Mouse (Mus musculus) gonadal fat pad, adult 2 months (tissue): ENCODE data around the gene Mertk. TPM values are rescaled to one million over a fixed set of nuclear protein-coding genes. Genes with fewer than 3 reads are reported as not detected.
"Not testable (repeated sequence)": the region's sequence is repeated elsewhere in the genome, so short reads cannot be mapped to it uniquely, and the experiment has no call there.

Experiments
- DNase-seq: peaks from one replicate; pipeline ENCODE4 v3.0.0-alpha.2; 2012; ENCODE audit warnings: low read depth
- polyA plus RNA-seq: library from polyadenylated mRNA; depleted of rRNA; stranded (reverse); fragments of >200 nt; gene quantifications from 2 replicates; pipeline ENCODE4 v1.2.3, GENCODE M21; 2012; rRNA removed

Mertk gene
- polyA plus RNA-seq: 8.8 and 10.2 TPM in 2 replicates

DNA sequence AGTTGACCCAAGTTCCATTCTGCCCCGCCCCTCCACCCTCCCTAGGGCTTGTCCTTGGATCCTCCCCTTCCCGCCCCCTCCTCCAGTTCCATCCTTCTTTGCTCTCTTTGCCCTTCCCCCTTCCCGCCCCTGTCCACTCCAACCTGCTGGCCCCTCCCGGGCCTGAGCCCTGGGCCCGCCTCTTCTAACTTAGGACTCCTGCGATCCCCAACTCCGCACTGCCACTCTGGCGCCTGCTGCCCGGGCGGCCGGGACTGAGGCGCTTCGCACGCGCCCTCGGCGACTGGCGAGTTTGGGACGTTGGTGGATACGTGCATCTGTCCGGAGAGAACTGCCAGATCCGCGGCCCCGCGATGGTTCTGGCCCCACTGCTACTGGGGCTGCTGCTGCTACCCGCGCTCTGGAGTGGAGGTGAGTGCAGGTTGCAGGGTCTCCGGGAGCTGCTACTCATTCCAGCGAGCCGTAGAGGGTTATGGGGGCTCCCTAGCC is at the start of gene Mertk:
TSS of gene Mertk (plus strand) at position 264 of the 489 bp plus-strand sequence.
- DNase-seq: no peak

DNA sequence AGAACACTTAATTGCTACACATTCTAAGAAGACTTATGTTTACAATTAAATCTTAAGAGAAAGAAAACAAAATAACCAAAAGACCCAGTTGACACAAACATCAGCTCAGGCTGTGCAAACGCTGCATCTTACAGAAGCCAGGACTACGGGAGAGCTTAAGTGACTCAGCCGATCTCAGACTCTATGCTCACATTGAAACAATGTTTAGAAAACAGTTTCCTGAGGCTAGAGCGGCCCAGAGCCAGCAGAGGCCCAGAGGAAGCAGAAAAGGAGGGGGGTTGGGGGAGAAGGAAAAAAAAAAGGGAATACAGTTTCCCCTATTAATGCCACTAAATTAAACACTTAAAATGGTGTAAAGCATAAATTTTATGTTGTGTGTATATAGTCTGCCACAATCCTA is 18.1 kb upstream of the Mertk start:
- DNase-seq: no peak

DNA sequence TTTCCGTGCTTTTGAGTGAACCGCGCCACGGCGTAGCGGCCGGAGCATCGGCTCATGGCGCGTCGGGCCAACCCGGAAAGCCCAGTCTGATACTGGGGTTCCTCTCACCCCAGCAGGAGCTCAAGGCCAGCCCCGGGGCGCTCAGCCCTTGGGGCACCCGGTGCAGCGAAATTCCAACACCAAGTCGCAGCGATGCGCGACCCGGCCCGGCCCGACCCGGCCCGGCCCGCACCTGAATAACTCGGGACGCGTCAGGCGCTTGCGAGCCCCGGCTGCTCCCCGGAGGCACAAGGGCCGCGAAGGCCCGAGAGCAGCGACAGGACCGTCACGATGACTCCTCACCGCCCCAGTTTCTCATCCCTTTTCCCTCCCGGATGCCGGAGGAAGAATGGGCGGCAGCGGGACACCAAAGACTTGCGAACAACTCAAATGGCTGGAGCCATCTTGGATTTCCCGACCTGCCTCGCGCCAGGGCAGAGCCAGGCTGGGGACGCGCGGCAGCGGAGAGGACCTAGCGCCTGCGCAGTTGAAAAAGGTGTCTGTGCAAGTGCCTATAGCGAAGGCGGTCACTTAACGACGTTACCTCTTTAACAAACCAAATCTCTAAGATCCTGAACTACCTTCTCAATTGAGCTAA is 11.7 kb upstream of the Mertk start, which contains the start of gene Anapc1:
TSS of gene Anapc1 (minus strand) at position 471 of the 637 bp plus-strand sequence.
- peak; percentile 36 for DNase-seq

DNA sequence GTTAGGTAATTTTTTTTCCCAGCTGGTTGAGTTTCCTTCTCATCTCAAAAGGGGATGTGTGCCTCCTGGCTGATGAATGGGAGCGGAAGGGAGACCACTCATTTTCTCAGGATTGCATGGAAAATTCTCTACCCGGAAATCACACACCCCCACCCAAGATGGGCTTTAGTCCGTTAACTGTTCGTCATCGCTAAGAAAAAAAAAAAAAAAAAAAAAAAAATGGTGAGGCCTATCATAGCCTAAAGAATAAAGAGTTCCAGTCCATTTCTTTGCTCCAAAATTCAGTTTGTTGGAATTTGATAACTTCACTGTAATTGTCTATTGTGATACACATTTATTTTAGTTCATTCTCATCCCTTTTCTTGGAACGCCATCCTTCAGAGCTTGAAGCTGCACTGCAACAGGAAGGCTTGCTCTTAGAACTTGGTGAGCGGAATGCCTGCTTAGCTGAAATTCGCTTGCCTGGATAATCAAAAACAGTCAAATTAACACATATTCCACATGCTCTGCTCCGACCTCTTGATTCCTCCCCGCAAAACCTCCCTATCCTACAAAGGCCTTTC is 11.1 kb upstream of the Mertk start:
- DNase-seq: no peak

DNA sequence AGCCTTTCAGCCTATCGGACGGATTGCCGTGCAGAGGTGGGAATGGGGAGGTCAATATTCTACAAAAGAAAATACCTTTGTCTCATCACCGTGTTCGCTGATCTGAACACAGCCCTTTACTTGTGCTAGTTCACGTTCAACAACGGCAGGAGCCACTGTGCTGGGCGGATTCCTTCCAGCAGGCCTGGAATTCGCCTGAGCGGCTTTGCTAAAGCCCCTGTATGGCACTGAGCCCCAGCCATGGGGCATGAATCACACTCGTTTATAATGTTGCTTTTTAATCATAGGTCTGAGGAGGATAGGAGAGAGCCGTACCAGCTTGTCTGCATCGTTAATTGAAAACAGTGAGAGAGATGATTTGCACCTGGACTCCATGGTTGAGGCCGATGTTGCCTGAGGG is 6.4 kb upstream of the Mertk start:
- DNase-seq: no peak

DNA sequence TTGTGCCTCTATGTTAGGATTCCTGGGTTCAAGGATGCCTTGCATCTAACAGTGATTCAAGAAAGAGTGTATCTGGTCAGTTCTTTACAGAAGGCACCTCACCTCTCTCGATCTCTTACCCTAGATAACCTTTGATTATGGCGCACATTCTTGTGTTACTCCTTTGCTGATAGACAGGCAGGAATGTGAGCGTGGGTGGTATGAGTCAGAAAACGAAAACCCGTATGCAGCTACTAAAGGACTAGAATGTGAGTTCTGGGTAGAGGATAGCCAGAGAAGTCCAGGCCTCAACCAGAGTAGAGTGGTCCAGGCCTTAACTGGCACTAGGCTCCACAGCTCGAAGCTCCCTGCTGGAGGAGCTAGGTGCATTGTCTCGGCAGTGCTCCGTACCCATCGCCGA is 6.0 kb upstream of the Mertk start:
- DNase-seq: no peak

DNA sequence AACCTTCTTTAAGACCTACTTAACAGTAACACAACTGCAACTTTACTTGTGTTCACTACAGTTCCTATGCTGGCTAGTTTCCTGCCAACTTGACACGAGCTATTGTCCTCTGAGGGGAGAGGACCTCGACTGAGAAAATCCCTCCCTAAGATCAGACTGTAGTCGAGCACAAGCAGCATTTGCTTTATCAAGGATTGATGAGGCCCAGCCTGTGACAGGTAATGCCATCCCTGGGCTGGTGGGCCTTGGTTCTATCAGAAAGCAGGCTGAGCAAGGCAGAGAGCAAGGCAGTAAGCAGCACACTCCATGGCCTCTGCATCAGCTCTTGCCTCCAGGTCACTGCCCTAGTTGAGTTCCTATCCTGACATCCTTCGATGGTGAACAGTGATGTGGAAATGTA is 5.5 kb upstream of the Mertk start:
- no peak for DNase-seq

DNA sequence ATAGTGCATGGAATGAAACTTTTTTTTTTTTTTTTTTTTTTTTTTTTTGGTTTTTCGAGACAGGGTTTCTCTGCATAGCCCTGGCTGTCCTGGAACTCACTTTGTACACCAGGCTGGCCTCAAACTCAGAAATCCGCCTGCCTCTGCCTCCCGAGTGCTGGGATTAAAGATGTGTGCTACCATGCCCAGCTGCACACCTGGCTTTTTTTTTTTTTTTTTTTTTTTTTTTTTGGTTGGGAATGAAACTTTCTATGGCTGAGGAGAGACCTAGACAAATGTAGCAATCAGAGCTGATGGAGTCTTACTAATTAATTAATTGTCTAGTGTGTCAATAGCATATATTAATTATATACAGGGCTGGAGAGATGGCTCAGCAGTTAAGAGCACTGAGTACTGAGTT is 4.9 kb upstream of the Mertk start:
- DNase-seq: not testable (repeated sequence)

DNA sequence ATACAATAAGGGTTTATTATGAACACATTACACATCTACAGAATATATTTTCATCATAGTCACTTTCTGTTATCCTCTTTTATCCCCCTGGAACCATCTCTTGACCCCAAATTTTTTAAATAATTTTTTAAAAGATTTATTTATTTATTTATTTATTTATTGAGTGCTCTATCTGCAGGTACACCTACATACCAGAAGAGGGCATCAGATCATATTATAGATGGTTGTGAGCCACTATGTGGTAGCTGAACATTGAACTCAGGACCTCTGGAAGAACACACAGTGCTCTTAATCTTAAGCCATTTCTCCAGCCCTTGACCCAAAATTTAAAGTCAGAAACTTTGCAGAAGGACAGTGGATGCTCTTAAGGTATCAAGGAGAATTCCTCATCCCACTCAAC is 4.2 kb upstream of the Mertk start:
- DNase-seq: no peak

DNA sequence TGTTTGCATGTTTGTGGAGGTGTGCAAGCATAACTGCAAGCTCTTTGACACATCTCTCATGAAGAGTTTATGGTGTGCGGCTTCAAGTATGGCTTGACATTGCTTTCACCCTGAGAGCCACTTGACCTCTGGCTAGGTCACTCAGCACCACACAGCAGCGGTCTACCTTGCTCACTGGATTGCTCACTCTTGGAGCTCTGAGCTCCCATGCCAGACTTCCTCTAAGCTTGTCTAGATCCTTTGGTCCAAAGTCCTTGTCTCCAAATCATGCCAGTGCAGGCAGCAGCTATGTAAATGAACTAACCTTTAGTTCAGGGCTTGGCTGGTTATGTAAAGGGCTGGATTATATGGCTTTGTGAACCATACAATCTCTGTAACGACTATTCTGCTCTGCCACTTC is 2.3 kb upstream of the Mertk start:
- DNase-seq: no peak

DNA sequence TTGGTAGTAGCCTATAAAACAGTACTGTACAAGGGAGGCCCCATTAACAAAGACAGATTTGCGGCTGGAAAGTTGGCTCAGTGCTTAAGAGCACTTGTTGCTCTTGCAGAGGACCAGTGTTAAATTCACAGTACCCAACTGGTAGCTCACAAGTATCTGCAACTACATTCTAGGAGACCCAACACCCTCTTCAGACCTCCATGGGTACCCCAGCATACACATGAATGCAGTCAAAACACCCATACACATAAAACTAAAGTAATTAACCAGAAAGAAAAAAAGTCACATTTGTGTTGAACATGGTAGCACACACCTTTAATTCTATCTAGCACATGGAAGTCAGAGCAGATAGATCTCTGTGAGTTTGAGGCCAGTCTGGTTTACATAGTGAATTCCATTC is 1.7 kb upstream of the Mertk start:
- no peak for DNase-seq

DNA sequence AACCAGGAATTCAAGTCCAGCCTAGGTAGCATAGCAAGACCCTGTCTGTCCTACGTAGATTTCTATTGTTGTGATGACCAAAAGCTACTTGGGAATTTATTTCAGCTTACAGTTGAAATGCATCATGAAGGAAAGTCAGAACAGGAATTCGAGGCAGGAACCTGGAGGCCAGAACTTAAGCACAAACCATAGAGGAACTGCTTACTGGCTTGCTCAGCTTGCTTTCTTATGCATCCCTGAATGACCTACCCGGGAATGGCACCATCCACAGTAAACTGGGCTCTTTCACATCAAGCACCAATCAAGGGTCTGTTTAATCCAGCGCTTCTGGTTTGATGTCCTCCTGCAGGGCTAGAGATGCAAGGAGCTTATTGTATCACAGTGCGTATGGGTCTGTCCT is 1.2 kb upstream of the Mertk start:
- no peak for DNase-seq

DNA sequence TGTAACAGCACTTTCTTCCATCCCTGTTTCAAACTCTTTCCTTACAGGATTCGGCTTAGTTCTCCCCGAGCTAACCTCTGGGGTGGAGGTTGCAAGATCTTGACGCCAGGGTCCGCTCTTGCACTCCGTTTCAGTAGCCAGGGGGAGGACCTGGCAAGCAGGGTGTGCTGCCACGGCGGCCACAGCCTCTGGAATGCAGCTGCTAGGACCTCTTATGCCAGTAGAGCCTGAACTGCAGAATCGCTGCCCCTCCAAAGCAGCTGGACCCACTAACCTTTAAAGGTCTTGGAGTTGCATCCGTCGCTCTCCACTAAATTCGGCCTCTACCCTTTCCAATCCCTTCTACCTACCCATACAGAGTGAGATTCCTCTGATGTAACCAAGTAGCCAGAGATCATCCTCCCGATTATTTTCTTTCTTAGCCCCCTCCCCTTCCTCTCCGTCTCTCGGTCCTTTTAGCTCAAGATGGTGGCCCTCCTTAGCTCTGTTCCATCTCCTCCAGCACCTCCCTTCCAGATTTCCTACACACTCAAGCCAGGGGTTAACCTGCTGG is 540 bp upstream of the Mertk start:
- DNase-seq: no peak

DNA sequence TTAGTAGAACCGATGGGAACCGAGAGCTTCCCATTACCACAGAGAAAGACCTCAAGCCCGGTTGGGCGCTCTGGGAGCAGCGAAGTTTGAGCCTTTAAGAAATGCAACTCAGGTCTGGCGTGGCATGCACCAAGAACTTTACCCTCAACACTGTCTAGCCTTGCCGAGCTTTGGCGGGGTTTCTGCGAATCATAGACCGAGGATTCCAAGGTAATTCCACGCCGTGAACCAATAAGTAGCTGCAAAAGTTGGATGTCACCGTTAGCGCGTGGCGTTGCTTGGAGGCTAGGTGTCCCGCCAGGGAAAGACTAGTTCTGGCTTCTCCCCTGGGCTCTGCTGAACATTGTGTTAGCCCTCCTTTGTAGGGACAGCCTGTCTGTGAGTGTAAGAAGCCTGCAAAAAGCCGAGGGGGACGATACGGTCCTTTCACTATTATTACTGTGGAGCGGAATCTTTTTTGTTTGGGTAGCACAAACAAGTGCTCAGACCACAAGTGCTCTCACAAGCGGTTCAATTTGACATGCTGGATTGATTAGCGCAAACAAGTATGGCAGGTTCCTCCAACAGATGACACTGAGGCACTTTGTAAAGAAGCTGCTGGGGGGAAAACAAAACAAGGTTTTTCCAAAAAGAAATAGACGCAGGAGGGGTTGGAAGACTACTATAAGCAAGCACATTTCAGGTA is 587 bp downstream of the Mertk start:
- no peak for DNase-seq

DNA sequence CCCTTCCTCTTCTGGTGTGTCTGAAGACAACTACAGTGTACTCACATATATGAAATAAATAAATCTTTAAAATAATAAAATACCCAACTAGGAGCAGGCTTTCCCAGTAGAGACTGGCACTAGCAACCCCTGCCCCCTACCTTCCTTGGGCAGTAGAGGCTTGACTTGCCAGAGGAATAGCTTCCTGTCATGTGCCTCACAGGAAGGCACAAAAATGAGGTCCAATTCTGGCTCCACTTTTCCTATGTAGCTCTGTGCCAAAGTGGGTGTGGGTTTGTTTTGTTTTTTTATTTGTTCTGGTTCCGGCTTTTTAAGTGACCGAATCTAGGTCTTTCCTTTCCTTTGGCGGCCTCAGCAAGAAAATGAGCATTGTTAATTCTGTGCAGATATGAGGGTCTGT is 5.7 kb downstream of the Mertk start:
- no peak for DNase-seq

DNA sequence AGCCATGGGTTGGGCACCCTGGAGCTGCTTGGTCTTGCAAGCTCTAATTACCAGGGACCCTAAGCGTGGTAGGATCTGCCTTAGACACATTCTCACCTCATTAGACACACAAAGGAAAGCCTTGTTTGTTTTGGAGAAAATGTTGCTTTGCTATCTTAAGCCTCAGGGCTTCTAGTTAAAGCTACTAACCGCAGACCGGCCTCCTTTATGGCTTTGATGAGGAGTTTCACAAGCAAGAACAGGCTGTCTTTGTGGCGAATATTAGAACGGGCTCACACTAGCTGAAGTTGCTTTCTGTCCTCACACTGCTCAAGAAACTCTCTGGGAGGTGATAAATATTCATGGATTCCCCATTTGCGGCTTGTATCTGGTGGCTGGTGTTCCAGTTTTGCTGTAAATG is 10.5 kb downstream of the Mertk start:
- DNase-seq: no peak

DNA sequence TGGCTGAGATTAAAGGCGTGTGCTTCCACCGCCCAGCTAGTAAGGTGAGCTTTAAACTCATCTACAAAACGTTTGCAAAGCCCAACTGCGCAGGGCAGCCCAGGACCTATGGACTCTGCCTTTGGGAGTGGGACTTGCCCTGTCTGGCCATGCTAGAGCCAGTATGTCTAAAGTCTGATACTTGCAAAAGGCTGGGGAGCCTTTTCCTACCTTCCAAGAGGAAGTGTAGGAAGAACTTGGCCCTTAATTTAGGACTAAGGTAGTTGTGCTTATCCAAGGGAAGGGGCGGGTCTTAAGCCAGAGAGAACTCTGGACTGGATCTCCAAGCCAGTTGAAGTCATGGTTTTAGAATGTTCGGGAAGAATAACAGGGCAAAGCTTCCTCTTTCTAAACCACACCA is 11.9 kb downstream of the Mertk start:
- no peak for DNase-seq

DNA sequence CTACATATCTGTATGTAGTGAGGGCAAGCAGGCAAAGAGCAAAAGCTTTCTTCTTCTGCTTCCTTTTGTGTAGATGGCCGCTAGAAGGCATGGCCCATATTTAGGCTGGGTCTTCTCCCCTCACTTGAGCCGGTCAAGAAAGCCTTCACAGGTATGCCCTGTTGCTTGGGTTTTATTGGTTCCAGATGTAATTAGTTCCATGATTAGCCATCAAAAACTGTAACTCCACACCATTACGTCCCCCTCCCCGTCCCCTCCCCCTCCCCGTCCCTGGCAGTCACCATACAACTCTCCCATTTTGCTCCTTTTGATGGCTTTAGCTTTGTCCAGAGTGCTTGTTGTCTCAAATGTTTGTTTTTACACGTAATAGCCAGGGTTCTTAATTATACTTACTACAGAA is 14.2 kb downstream of the Mertk start:
- no peak for DNase-seq

DNA sequence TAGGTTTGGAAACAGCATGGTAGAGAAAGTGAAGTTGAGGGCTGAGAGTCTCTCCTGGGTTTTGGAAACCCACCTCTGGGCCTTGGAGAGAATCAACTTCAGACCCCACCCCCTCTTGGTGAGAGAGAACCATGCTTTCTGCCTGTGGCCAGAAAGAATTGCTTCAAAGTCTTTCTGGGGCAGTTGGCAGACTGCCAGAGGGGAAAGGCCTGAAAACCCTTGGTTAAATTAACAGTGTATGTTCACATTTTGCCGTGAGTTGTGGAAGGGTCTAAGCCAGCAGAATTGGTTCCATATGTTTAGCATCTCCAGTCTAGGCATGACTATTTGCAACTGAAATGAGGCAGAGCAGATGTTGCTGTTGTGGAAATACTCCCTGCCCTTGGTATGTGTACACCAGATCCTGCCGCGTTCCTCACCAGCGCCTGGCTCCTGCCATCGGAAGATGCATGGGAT is 14.8 kb downstream of the Mertk start:
- DNase-seq: no peak

DNA sequence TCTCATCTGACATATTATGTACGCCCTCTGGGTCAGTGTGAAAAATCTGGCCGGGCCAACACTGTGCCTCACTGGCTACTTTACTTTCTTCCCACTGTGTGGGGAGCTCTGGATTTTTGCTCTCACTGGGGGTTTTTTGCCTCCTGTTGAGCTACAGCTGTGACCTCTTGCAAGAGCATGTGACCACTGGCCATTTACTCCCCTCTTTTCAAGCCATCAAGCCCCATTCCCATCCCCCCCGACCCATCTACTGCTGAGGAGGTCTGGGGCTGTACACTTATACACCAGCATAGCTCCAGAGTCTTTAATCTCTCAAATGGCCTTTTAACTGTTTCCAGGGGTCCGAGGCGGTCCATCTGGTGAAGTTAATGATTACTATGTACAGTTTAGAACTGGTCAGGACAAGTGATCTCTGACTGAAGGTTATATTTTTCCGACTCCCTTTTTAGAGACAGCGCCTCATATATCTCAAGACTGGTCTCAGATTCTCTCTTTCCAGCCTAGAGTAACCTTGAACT is 16.0 kb downstream of the Mertk start:
- no peak for DNase-seq

DNA sequence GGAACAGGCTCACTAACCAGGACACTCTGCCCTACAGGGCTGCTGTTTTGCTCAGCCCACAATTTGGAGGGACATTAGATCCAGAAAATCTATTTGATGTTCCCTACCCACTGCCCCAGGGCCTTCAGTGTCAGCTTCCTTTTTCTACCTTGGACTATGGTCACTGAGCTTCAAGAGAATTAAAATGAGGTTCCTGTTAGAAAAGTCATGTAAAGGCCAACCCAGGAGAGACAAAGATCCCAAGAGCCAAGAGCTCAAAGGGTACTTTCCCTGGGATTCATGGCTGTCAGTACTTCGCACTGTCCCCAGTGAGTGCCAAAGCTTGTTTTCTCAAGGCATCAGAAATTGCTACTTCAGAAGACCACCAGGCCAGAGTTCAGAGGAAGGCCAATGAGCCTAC is 17.2 kb downstream of the Mertk start:
- no peak for DNase-seq

DNA sequence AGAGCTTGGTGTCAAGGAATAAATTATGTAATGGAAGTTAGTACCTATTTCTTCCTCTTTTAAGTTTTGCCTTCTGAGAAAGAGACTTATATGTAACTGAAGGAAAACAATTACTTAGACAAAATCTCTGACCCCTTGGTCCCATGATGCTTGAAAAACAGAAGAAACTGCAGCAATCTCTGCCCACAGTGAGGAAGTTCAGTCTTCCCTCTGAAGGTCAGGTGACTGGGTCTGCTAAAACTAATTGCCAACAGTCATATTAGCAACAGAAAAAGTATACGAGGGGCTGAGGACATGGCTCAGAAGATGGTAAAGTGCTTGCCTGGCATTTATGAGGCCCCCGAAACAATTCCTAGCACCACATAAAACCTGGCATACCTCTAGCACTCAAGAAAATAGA is 20.6 kb downstream of the Mertk start:
- DNase-seq: no peak
